Mouse (Mus musculus): ENCODE results near the gene Adgrf3. TPM values are rescaled to one million over a fixed set of nuclear protein-coding genes. Genes with fewer than 3 reads are reported as not detected.
"Not testable (repeated sequence)": the region's sequence is repeated elsewhere in the genome, so short reads cannot be mapped to it uniquely, and the experiment has no call there.

Gene Adgrf3
- polyA plus RNA-seq, 1 experiment, result not detected

DNA sequence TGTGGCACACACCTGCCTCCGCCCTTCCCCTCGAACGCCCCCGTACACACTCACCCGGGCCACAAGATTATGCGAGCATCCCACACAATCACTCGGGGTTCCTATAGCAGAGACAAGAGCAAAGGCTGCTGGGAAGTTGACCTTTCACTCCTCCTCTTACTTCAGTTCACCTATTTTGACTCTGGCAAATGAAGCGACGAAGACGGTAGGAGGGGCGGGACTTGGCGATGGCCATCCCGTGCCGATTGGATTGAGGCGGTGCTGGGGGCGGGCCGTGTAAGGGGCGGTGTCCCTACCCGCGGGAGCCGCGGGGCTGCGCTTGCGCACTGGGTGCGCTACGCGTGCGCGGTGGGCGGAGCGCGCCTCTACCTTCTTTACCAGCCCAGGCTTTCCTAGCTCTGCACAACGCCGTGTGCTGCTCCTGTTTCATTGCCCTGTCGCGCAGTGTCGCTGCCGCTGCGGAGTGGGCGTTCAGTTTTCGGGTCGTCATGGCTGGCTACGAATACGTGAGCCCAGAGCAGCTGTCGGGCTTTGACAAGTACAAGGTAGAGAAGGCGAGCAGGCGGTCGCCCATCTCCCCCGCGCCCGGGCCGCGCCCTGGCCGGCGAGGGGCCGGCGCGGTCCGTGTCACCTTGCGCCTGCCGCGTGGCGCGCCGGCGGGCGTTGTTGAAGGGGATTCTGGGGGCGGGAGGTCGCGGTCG lies 26.9 kb upstream of the Adgrf3 start, which contains the start of gene Selenoi:
Gene Selenoi (plus strand): TSS at position 311 of the 701 bp plus-strand sequence.
- Histone ChIP-seq H3K9me3 (no peaks in the 10 kb centered on the region), H3K4me1 (peaks cover 52% of the 10 kb centered on the region), H3K36me3 (replicated peaks; ENCODE audit: low read length) (peaks cover 8% of the 10 kb centered on the region), H3K27me3 (replicated peaks) (no peaks in the 10 kb centered on the region), H3K4me3 (replicated peaks) (peak within 1 kb of the TSS; percentile 93)
- TF ChIP-seq FLI1 (IDR thresholded peaks at IDR 0.05; ENCODE audit: low read length), result no peak
- TF ChIP-seq GATA1 (IDR thresholded peaks at IDR 0.05; ENCODE audit: borderline replicate concordance, low read length), result no peak

DNA sequence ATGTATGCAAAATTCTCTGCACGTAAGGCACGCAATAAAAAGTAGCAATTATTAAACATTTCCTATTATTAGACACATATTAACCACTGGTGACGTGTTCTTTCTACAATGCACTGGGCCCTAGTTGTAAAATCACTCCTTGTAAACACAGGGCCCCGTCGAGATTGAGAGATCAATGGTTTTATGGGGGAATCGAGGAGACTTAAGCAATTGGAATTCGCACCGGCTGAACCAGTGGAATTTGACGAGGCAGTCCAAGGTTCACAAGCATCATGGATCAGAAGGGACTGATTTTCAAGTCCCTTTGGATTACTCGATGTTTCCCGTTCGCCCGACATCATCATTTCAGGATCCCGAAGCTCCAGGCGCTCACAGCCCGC lies 26.4 kb upstream of the Adgrf3 start:
- Histone ChIP-seq H3K27me3 (replicated peaks) (no peaks in the 10 kb centered on the region), H3K4me1 (peaks cover 47% of the 10 kb centered on the region), H3K4me3 (replicated peaks) (peak overlapping the region; percentile 93), H3K36me3 (replicated peaks; ENCODE audit: low read length) (peaks cover 8% of the 10 kb centered on the region), H3K9me3 (no peaks in the 10 kb centered on the region)
- TF ChIP-seq FLI1 (IDR thresholded peaks at IDR 0.05; ENCODE audit: low read length) (no peak), GATA1 (IDR thresholded peaks at IDR 0.05; ENCODE audit: borderline replicate concordance, low read length) (no peak)

DNA sequence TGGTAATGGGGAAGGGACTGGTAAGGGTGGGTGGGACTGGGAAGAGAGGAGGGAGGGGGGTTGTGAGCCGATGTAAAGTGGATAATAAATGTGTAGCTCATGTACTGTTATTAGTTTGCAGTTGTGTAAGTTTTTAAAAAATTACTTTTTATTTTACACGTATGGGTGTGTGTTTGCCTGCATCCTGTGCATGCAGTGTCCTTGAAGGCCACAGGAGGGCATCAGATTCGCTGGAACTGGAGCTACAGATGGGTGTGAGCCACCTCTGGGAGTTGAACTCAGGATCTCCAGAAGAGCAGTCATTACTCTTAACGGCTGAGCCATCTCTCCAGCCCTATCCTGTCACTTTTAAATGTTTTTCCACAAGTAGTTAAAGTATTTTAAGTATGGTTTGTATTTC lies 25.4 kb upstream of the Adgrf3 start:
- no peaks in the 10 kb centered on the region for H3K27me3 ChIP-seq (replicated peaks)
- peaks cover 37% of the 10 kb centered on the region for H3K4me1 ChIP-seq
- H3K36me3 ChIP-seq (replicated peaks; ENCODE audit: low read length), result peaks cover 8% of the 10 kb centered on the region
- TF ChIP-seq GATA1 (IDR thresholded peaks at IDR 0.05; ENCODE audit: borderline replicate concordance, low read length), result no peak
- no peak for TF ChIP-seq FLI1 (IDR thresholded peaks at IDR 0.05; ENCODE audit: low read length)
- no peak overlapping the region for H3K4me3 ChIP-seq (replicated peaks)
- H3K9me3 ChIP-seq, result no peaks in the 10 kb centered on the region

DNA sequence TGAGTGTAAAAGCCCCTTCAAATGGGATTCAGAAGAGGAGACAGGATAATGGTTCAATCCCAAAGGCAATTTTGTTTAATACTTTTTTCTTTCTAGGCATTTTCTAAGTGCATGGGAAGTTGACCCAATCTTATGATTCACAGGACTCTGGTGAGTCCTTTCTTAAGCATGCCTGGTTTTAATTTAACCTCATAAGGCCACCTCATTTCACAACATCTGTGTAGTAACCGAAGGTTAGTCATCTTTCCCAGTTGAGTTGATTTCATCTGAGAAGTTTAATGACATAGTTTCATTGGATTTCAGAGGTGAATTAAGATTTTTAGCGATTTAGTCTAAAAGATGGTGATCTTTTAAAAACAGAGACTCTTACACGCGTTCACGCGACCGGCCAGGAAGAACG lies 17.2 kb upstream of the Adgrf3 start:
- Histone ChIP-seq H3K36me3 (replicated peaks; ENCODE audit: low read length) (peaks cover 6% of the 10 kb centered on the region), H3K4me3 (replicated peaks) (no peak overlapping the region), H3K27me3 (replicated peaks) (peaks cover 6% of the 10 kb centered on the region), H3K9me3 (no peaks in the 10 kb centered on the region), H3K4me1 (no peaks in the 10 kb centered on the region)
- TF ChIP-seq FLI1 (IDR thresholded peaks at IDR 0.05; ENCODE audit: low read length) (no peak), GATA1 (IDR thresholded peaks at IDR 0.05; ENCODE audit: borderline replicate concordance, low read length) (no peak)

DNA sequence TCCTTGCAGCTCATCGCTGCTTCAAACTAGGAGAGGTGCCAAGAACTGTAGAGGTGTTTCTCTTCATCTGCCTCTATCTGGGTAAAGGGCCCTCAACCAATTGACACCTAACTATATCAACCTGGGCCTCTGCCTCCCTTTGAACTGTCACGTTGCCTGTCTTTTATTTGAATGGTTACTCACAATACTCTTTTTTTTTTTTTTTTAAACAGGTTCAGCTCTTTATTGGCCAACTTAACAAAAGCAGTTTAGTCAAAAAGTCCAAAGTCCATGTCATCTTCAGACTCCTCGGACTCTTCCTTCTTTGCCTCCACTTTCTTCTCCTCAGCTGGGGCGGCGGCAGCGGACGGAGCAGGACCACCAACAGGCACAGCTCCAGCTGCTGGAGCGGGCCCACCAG lies 15.1 kb upstream of the Adgrf3 start:
- peaks cover 2% of the 10 kb centered on the region; the same call in 1 of the 2 replicates for H3K4me1 ChIP-seq
- TF ChIP-seq FLI1 (IDR thresholded peaks at IDR 0.05; ENCODE audit: low read length), result no peak
- TF ChIP-seq GATA1 (IDR thresholded peaks at IDR 0.05; ENCODE audit: borderline replicate concordance, low read length), result no peak
- no peak overlapping the region for H3K4me3 ChIP-seq (replicated peaks)
- H3K36me3 ChIP-seq (replicated peaks; ENCODE audit: low read length), result peaks cover 6% of the 10 kb centered on the region
- H3K9me3 ChIP-seq, result no peaks in the 10 kb centered on the region
- H3K27me3 ChIP-seq (replicated peaks), result peaks cover 14% of the 10 kb centered on the region

DNA sequence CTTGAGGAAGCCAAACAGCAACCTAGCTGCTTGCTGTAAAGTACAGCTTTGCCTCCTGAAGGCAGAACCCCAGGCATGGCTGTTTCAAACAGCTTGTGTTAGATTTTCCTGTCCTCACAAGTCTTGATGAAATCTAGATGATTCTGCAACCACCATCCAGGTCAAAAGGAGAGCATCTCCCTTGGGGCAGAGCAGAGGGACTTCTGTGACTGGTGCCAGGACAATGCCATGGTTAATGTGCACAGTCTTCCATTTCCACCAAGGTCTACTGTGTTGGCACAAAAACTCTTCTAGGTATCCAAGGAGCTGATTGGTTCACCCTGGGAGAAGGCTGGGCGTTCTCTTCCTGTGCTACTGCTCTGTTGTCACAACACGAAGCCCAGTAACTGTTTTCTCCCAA lies 14.2 kb upstream of the Adgrf3 start:
- H3K27me3 ChIP-seq (replicated peaks), result peaks cover 17% of the 10 kb centered on the region
- H3K36me3 ChIP-seq (replicated peaks; ENCODE audit: low read length), result peaks cover 6% of the 10 kb centered on the region
- H3K4me1 ChIP-seq, result peaks cover 5% of the 10 kb centered on the region; the same call in 1 of the 2 replicates
- no peak for TF ChIP-seq FLI1 (IDR thresholded peaks at IDR 0.05; ENCODE audit: low read length)
- no peak for TF ChIP-seq GATA1 (IDR thresholded peaks at IDR 0.05; ENCODE audit: borderline replicate concordance, low read length)
- H3K4me3 ChIP-seq (replicated peaks), result no peak overlapping the region
- H3K9me3 ChIP-seq, result no peaks in the 10 kb centered on the region

DNA sequence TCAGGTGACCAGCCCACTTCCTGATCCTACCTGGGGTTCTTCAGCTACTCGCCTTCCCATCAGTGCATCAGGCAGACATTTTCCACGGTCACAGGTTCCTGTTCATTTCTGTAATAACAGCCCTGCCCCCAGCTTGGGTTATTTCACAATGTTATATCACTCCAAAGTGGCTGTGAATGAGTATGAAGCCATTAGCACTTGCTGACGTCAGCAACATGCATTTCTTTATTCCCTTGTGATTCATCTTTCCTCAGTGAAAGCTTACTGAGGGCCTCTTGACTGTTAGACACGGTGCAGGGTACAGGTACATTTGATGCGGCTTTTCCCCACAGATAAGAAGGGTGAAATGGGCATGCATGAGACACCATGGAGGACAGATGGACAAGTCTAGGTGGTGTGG lies 10.4 kb upstream of the Adgrf3 start:
- no peak for TF ChIP-seq GATA1 (IDR thresholded peaks at IDR 0.05; ENCODE audit: borderline replicate concordance, low read length)
- no peak for TF ChIP-seq FLI1 (IDR thresholded peaks at IDR 0.05; ENCODE audit: low read length)
- H3K4me1 ChIP-seq, result peaks cover 5% of the 10 kb centered on the region; the same call in 1 of the 2 replicates
- peak overlapping the region; percentile 15 for H3K4me3 ChIP-seq (replicated peaks)
- H3K9me3 ChIP-seq, result no peaks in the 10 kb centered on the region
- peaks cover 19% of the 10 kb centered on the region for H3K27me3 ChIP-seq (replicated peaks)
- H3K36me3 ChIP-seq (replicated peaks; ENCODE audit: low read length), result no peaks in the 10 kb centered on the region

DNA sequence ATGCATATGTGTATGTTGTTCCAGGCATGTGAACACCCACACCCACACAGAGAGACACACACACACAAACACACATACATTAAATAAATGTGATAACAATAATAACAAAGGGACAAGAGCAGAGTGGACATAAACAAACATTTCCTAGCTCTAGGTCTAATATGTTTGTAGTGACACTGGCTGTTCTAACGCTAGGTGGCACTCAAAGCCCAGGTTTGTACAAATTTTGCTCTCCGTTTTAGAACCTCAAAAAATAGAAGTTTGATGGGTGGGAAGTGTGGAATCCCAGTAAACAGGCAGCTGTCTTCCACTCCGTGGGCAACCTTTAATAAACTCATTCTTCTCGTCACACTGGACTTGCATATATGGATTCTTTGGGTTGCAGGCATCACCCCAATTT lies 9.4 kb upstream of the Adgrf3 start:
- peaks cover 5% of the 10 kb centered on the region; the same call in 1 of the 2 replicates for H3K4me1 ChIP-seq
- no peaks in the 10 kb centered on the region for H3K9me3 ChIP-seq
- H3K4me3 ChIP-seq (replicated peaks), result no peak overlapping the region
- no peaks in the 10 kb centered on the region for H3K36me3 ChIP-seq (replicated peaks; ENCODE audit: low read length)
- TF ChIP-seq FLI1 (IDR thresholded peaks at IDR 0.05; ENCODE audit: low read length), result no peak
- no peak for TF ChIP-seq GATA1 (IDR thresholded peaks at IDR 0.05; ENCODE audit: borderline replicate concordance, low read length)
- peaks cover 21% of the 10 kb centered on the region for H3K27me3 ChIP-seq (replicated peaks)

DNA sequence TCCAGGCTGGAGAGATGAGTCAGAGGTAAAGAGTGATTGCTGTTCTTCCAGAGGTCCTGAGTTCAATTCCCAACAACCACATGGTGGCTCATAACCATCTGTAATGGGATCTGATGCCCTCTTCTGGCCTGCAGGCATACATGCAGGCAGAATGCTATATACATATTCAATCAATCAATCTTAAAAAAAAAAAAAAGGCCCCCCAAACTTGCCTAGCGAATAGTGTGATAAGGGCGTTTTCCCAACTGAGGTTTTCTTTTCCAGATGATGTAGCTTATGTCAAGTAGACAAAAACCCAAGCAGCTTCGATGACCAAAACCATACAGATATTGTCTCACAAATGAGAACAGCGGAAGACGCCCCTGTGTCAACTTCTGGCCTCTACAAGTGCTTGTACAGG lies 5.2 kb upstream of the Adgrf3 start:
- not testable (repeated sequence) for H3K4me3 ChIP-seq (replicated peaks); H3K4me1 ChIP-seq; H3K9me3 ChIP-seq; H3K36me3 ChIP-seq (replicated peaks; ENCODE audit: low read length)
- H3K27me3 ChIP-seq (replicated peaks), result peaks cover 11% of the 10 kb centered on the region

DNA sequence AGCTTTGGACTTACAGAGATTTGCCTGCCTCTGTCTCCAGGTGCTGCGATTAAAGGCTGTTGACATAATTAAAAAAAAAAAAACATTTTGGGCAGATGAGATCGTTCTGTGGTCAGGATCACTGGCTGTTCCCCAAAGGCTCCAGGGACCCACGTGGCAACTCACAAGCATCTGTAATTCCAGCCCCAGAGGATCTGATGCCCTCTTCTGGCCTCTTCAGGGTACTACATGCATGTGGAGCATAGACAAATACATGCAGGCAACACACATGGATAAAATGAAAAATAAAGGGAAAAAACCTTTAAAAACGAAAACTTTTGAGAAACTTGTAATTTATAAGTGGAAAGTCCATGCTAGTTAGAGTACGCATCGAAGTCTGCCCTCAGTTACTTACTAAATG lies 1.8 kb upstream of the Adgrf3 start:
- Histone ChIP-seq H3K4me1 (peaks cover 13% of the 10 kb centered on the region; the same call in 1 of the 2 replicates), H3K4me3 (replicated peaks) (no peak overlapping the region), H3K36me3 (replicated peaks; ENCODE audit: low read length) (no peaks in the 10 kb centered on the region), H3K27me3 (replicated peaks) (peaks cover 21% of the 10 kb centered on the region), H3K9me3 (no peaks in the 10 kb centered on the region)
- no peak for TF ChIP-seq GATA1 (IDR thresholded peaks at IDR 0.05; ENCODE audit: borderline replicate concordance, low read length)
- TF ChIP-seq FLI1 (IDR thresholded peaks at IDR 0.05; ENCODE audit: low read length), result no peak
